Mouse (Mus musculus) ES-E14 (cell line): Measurements from ENCODE around the gene Ankfn1. TPM values are rescaled to one million over a fixed set of nuclear protein-coding genes. Genes with fewer than 3 reads are reported as not detected.

Experiments used
- DNase-seq: peaks from one replicate; pipeline ENCODE4 v3.0.0-alpha.2; 2013; ENCODE audit warnings: low read depth, low spot score
- H3K27ac ChIP-seq: 2 replicates; pipeline ENCODE4 v1.5.1; 2012; ENCODE audit warnings: low read depth, mild to moderate bottlenecking, low read length, moderate library complexity, mixed read lengths; ENCODE audit not compliant: poor library complexity, insufficient read depth, severe bottlenecking
- H3K36me3 ChIP-seq: 2 replicates; pipeline ENCODE4 v1.6.1; 2012; ENCODE audit warnings: mild to moderate bottlenecking, low read length, moderate library complexity, mixed read lengths; ENCODE audit not compliant: control insufficient read depth, poor library complexity, insufficient read depth, severe bottlenecking
- H3K4me1 ChIP-seq, 2 experiments: fragments of 150-350 bp in 1 of 2; sonication (generic) in 1 of 2; 2 replicates each; pipeline ENCODE4 v1.6.1; 2012; ENCODE audit warnings: low read length in 2 of 2, mild to moderate bottlenecking in 1 of 2, mixed read lengths in 1 of 2; ENCODE audit not compliant: control insufficient read depth in 2 of 2, insufficient read depth in 2 of 2, poor library complexity in 1 of 2
- H3K4me3 ChIP-seq, 2 experiments: fragments of 150-350 bp in 1 of 2; sonication (generic) in 1 of 2; 2 replicates each; pipeline ENCODE4 v1.5.1; 2012; ENCODE audit warnings: low read length in 2 of 2, low read depth in 1 of 2, mild to moderate bottlenecking in 1 of 2, mixed read lengths in 1 of 2; ENCODE audit not compliant: insufficient read depth in 1 of 2, poor library complexity in 1 of 2, severe bottlenecking in 1 of 2
- H3K9ac ChIP-seq: 2 replicates; pipeline ENCODE4 v1.6.1; 2012; ENCODE audit warnings: low read depth, mild to moderate bottlenecking, low read length, mixed read lengths; ENCODE audit not compliant: poor library complexity, insufficient read depth, severe bottlenecking
- H3K9me3 ChIP-seq: fragments of 150-350 bp; sonication (generic); 2 replicates; pipeline ENCODE4 v1.6.1; 2012; ENCODE audit warnings: low read depth, mild to moderate bottlenecking, low read length; ENCODE audit not compliant: control insufficient read depth, insufficient read depth
- CHD2 ChIP-seq: IDR thresholded peaks from 2 replicates; pipeline ENCODE4 v1.6.1; 2014; ENCODE audit warnings: mild to moderate bottlenecking, low read depth, low read length, inconsistent platforms
- HCFC1 ChIP-seq: IDR thresholded peaks from 2 replicates; pipeline ENCODE4 v1.6.1; 2012; ENCODE audit warnings: low read length, inconsistent platforms, borderline replicate concordance; ENCODE audit not compliant: insufficient read depth
- MAFK ChIP-seq: IDR thresholded peaks from 2 replicates; pipeline ENCODE4 v1.6.1; 2014; ENCODE audit warnings: mild to moderate bottlenecking, low read depth, low read length, inconsistent platforms; ENCODE audit not compliant: insufficient read depth
- ZC3H11A ChIP-seq: IDR thresholded peaks from 2 replicates; pipeline ENCODE4 v1.6.1; 2012; ENCODE audit warnings: low read depth, mild to moderate bottlenecking, inconsistent platforms, low read length, borderline replicate concordance
- ZNF384 ChIP-seq: IDR thresholded peaks from 2 replicates; pipeline ENCODE4 v1.6.1; 2012; ENCODE audit warnings: low read depth, low read length, inconsistent platforms
- in situ Hi-C, 2 experiments: fragments of 600-800 bp; cut with MboI; formaldehyde crosslinking; loops; one replicate each; pipeline ENCODE4 v1.15.1; 2025; ENCODE audit warnings: low sequenced_read_pairs in 2 of 2, inconsistent platforms in 1 of 2; ENCODE audit not compliant: unreplicated experiment in 2 of 2
- total RNA-seq: library from RNA; depleted of rRNA; stranded (reverse); fragments of 300-350 nt; gene quantifications from 2 replicates; pipeline ENCODE4 v1.2.3, GENCODE M21; 2012

The Ankfn1 gene
- total RNA-seq, 1 experiment = not detected

GRCm38 (mm10) chr11:89590273-89590874, 187.1 kb downstream of the Ankfn1 start:
- no peak overlapping the region for H3K4me3 ChIP-seq
- no peak for TF ChIP-seq CHD2
- no peak for TF ChIP-seq ZC3H11A
- no peak for TF ChIP-seq MAFK
- no peak for TF ChIP-seq HCFC1
- no peak for TF ChIP-seq ZNF384
- no peaks in the 10 kb centered on the region for H3K4me1 ChIP-seq
- DNase-seq = no peak
- H3K9me3 ChIP-seq = no peaks in the 10 kb centered on the region
- in situ Hi-C loops = no loop called here
- H3K9ac ChIP-seq = no peak overlapping the region
- H3K36me3 ChIP-seq = no peaks in the 10 kb centered on the region
- no peak overlapping the region for H3K27ac ChIP-seq

GRCm38 (mm10) chr11:89586341-89586740, 191.1 kb downstream of the Ankfn1 start:
- in situ Hi-C loops = no loop called here
- H3K9ac ChIP-seq = no peak overlapping the region
- no peak overlapping the region for H3K27ac ChIP-seq
- no peaks in the 10 kb centered on the region for H3K4me1 ChIP-seq
- no peak for DNase-seq
- H3K36me3 ChIP-seq = no peaks in the 10 kb centered on the region
- H3K4me3 ChIP-seq = no peak overlapping the region
- TF ChIP-seq CHD2 = no peak
- no peak for TF ChIP-seq MAFK
- TF ChIP-seq HCFC1 = no peak
- TF ChIP-seq ZNF384 = no peak
- TF ChIP-seq ZC3H11A = no peak
- H3K9me3 ChIP-seq = no peaks in the 10 kb centered on the region

GRCm38 (mm10) chr11:89579826-89580225, 197.6 kb downstream of the Ankfn1 start:
- H3K9ac ChIP-seq = no peak overlapping the region
- H3K4me3 ChIP-seq = no peak overlapping the region
- DNase-seq = no peak
- TF ChIP-seq ZNF384 = no peak
- TF ChIP-seq CHD2 = no peak
- no peak for TF ChIP-seq HCFC1
- no peak for TF ChIP-seq MAFK
- TF ChIP-seq ZC3H11A = no peak
- peaks cover 2 to 4% of the 10 kb centered on the region in 2 experiments; a peak in 2 of 4 replicates for H3K4me1 ChIP-seq
- no peaks in the 10 kb centered on the region for H3K9me3 ChIP-seq
- in situ Hi-C loops = no loop called here
- H3K36me3 ChIP-seq = no peaks in the 10 kb centered on the region
- H3K27ac ChIP-seq = no peak overlapping the region

GRCm38 (mm10) chr11:89579111-89579510, 198.3 kb downstream of the Ankfn1 start:
- Histone ChIP-seq H3K9me3 (no peaks in the 10 kb centered on the region), H3K36me3 (no peaks in the 10 kb centered on the region), H3K9ac (no peak overlapping the region), H3K4me3 (no peak overlapping the region), H3K4me1 (peaks cover 2 to 4% of the 10 kb centered on the region in 2 experiments; a peak in 2 of 4 replicates), H3K27ac (no peak overlapping the region)
- peak; percentile 19 for DNase-seq
- in situ Hi-C loops = no loop called here
- peak; percentile 83 for TF ChIP-seq MAFK
- no peak for TF ChIP-seq ZNF384

- no peak for DNase-seq
- TF ChIP-seq ZNF384 (no peak), MAFK (no peak), CHD2 (no peak), HCFC1 (no peak), ZC3H11A (no peak)
- Histone ChIP-seq H3K4me1 (peaks cover 0 to under 1% of the 10 kb centered on the region in 2 experiments; a peak in 1 of 4 replicates), H3K36me3 (no peaks in the 10 kb centered on the region), H3K9me3 (no peaks in the 10 kb centered on the region), H3K9ac (no peak overlapping the region), H3K27ac (no peak overlapping the region), H3K4me3 (no peak overlapping the region)
- in situ Hi-C loops = no loop called here
These were observed 203.1 kb downstream of the Ankfn1 start for GRCm38 (mm10) chr11:89574269-89574838.
